Mouse (Mus musculus) central nervous system, embryonic 14 days (tissue): ENCODE results near the gene Rnaseh1. TPM values are rescaled to one million over a fixed set of nuclear protein-coding genes. Genes with fewer than 3 reads are reported as not detected.

Experiments
- polyA plus RNA-seq: library from polyadenylated mRNA; depleted of rRNA; stranded (reverse); fragments of >200 nt; gene quantifications from 2 replicates; pipeline ENCODE4 v1.2.3, GENCODE M21; 2012; rRNA removed

Gene Rnaseh1
- 26.0 and 26.7 TPM in 2 replicates for polyA plus RNA-seq

DNA sequence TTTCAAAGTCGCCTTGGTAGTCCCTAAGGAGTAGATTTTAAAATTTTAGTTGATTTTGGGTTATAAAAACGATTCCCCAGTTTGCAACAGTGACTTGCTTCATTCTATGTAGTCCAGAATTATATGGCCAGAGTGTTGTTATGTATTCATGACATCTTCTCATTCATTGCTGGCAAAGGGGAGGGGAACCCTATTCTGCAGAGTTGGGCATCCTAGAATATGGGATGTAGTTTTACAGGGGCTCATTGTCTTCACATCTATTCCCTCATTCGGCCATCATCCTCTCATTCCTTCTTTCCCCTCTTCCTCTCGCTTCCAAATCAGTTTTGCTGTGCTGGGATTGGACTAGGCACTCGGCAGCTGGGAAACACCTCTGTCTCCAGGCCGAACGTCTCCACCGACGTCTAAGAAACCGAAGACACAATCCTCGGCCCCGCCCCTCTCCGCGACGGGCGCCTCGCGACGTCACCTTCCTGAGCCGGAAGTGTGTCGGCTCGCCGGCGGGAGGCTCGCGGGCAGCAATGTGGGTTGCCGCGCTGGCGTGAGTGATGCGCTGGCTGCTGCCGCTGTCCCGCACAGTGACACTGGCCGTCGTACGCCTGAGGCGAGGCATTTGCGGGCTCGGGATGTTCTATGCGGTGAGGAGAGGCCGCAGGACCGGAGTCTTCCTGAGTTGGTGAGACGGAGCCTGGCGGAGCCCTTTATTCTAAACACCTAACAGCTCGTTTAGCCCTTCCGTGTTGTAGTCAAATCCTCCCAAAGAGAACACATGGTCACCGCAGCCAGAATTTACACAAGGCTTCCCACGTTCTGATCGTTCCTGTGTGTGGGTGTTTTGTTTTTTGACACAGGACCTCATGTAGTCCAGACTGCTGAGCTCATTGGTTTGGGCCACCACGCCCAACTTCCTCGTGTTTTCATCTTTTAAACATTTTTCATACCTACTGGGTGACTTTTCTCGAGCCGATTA is at the start of gene Rnaseh1:
TSS of gene Rnaseh1 (plus strand) at position 462 of the 970 bp plus-strand sequence.

DNA sequence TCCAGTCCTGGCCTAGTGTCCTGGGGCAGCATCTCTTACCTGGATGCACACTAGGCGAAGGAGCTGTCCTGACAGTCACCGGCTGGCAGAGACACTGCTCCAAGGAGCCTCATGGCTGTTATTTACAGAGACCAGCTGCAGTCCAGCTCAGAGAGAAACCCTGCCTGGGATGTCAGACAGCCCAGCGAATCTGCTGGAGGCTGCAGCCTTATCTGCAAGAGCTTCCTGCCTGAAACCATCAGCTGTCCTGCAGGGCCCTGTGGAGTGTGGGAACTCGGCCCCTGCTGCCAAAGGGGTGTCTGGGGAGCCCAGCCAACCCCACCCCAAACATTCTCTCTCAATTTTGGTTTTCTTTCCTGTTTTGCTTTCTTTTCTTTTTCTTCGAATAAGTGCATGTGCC is 26.2 kb upstream of the Rnaseh1 start, which contains the start of gene Colec11:
TSS of gene Colec11 (minus strand) at position 183 of the 400 bp plus-strand sequence.

DNA sequence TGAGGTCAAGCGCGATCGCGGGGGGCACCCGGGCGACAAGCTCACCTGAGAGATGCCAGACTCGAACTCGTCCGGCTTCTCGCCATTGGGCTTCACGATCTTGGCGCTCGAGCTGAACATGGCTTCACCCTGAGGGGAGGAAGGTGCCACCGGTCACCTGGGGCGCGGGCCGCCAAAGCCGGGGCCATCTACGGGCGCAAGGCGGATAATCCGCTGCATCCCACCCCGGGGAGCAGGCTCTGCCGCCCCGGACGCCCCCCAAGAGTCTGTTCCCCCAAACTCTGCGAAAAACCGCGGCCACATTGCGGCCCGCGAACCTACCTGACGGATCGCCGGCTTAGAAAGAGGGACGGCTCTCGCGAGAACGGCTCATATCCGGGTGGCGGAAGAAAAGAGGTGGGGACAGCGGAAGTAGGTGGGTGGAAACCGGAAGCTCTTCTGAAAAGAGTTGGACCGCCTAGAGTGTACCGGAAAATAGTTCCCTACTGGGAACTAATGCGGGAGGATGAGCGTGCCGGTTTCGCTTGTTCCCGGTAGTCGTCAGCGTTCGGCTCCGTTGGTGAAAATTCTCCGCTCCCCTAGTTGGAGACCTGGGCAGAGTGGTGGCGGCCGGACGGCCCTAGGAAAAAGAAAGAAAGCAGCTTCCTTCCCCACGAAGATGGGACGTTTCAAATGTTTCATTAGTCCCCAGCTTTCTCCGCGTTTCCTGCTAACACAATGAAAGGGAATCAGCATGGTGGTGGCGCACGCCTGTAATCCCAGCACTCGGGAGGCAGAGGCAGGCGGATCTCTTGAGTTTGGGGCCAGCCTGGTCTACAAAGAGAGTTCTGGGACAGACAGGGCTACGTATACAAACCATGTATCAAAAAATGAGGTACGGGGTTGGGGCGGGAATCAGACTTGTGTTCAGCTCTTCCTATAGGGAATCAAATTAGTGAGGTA is 13.6 kb upstream of the Rnaseh1 start, which contains the start of gene Rps7:
TSS of gene Rps7 (minus strand) at position 419 of the 942 bp plus-strand sequence.

DNA sequence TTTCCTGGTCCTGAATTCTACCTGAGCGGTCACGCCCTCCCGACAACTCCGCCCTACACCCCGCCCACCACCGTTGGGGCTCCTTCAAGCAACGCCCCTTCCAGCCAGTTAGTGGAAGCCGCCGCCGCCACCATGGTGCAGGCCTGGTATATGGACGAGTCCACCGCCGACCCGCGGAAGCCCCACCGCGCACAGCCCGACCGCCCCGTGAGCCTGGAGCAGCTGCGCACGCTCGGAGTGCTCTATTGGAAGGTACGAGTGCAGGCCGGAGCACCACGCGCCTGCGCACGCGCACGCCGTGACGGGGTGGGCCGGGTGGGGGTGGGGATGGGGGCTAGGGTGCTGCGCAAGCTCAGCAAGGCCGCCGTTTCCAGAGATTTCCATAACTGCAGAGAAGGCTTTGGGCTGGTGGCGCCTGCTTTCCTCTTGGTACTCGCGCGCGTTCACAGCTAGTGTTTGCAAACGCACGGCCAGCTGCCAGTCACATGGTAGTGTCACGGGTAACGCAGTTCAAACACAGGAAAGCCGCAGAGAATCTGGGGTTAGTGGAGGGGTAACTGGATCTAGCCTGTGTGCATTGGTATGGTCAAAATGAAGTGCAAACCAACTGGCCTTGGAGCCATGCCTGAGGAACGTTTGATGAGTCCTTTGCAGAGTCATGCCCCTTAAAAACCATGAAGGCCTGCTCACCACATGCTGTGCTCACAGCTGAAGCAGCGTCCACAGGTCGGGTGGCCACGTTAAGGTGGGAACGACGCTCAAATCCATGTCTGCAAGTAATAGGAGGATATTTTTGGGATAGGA is 25.9 kb downstream of the Rnaseh1 start, which contains the start of gene Adi1:
TSS of gene Adi1 (plus strand) at position 111 of the 804 bp plus-strand sequence.

Other genes with a start within 250 kb of the Rnaseh1 start
- 0.04 and 0.09 TPM in 2 replicates for gene Dcdc2c, start 97.2 kb upstream of the Rnaseh1 start, polyA plus RNA-seq
- 0.05 and 0.13 TPM in 2 replicates for gene Allc, start 67.1 kb upstream of the Rnaseh1 start, polyA plus RNA-seq
- 0.82 and 1.2 TPM in 2 replicates for gene Colec11, start 26.2 kb upstream of the Rnaseh1 start, polyA plus RNA-seq
- 958 and 1,020 TPM in 2 replicates for gene Rps7, start 13.6 kb upstream of the Rnaseh1 start, polyA plus RNA-seq
- gene Adi1, start 25.6 kb downstream of the Rnaseh1 start, polyA plus RNA-seq, result 15.3 and 17.0 TPM in 2 replicates
- 35.4 and 35.8 TPM in 2 replicates for gene Trappc12, start 100.9 kb downstream of the Rnaseh1 start, polyA plus RNA-seq
- 42.7 and 46.8 TPM in 2 replicates for gene Eipr1, start 102.2 kb downstream of the Rnaseh1 start, polyA plus RNA-seq